Mouse (Mus musculus) CD4-positive, CD25-positive, alpha-beta regulatory T cell, adult 2 months (primary cell): ENCODE measurements around the gene Kat7.

Experiments used
- DNase-seq: peaks from one replicate; pipeline ENCODE4 v3.0.0-alpha.2; 2012; ENCODE audit warnings: low read depth, low spot score

Kat7 gene

GRCm38 (mm10) chr11:95231688-95232328, 78.2 kb downstream of the Kat7 start:
- peak; percentile 77 for DNase-seq

GRCm38 (mm10) chr11:95227467-95227866, 82.6 kb downstream of the Kat7 start:
- no peak for DNase-seq

GRCm38 (mm10) chr11:95225448-95225847, 84.6 kb downstream of the Kat7 start:
- DNase-seq = no peak
